Mouse (Mus musculus) urinary bladder, adult 2 months (tissue): ENCODE results near the gene Eci1. TPM values are rescaled to one million over a fixed set of nuclear protein-coding genes. Genes with fewer than 3 reads are reported as not detected.
"Not testable (repeated sequence)": the region's sequence is repeated elsewhere in the genome, so short reads cannot be mapped to it uniquely, and the experiment has no call there.

Experiments used
- DNase-seq: peaks from one replicate; pipeline ENCODE4 v3.0.0; 2022; ENCODE audit warnings: low spot score
- polyA plus RNA-seq: library from polyadenylated mRNA; depleted of rRNA; stranded (reverse); fragments of >200 nt; gene quantifications from 2 replicates; pipeline ENCODE4 v1.2.3, GENCODE M21; 2012; rRNA removed

Gene Eci1
- 116 and 139 TPM in 2 replicates for polyA plus RNA-seq

GRCm38 (mm10) chr17:24426471-24427169 lies at the start of gene Eci1:
Gene Eci1, plus strand, starts transcription at chr17:24426641.
- peak; percentile 93 for DNase-seq

- DNase-seq: no peak
Observed at GRCm38 (mm10) chr17:24378496-24378895, 47.9 kb upstream of the Eci1 start.

DNA sequence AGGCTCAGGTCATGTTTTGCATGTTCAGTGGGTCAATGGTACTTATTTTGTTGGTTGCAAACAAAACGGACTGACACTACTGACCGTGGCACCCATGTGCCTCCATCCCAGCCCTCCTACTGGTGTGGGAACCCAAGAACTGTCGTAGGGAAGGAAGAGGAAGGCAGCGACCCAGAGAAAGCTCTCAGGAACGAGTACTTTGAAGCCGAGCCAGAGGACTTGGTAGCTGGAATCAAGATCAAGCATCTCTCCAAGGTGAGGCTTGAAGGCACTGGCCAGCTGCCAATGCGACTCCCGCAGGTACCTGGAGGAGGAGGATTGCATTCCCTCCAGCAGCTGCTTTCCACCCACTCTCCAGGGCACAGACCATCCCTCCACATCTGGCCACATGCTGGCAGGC lies 42.7 kb upstream of the Eci1 start:
- no peak for DNase-seq

DNA sequence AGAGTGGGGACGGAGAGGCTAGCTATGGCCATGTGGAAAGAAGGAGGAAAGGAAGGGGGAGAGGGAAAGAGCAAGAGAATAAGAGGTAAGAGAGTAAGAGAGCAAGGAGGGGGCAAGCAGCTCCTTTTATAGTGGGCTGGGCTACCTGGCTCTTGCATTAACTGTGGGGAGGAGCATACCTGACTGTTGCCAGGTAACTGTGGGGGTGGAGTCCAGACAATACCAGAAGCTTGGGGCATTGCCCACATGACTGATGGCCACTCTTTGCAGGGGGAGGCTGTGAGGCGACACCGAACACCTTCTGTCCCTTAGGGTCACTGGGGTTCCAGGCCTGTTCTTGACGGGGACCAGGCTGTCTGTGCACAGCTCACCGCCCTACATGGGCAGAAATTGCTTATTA lies 37.7 kb upstream of the Eci1 start:
- no peak for DNase-seq

- no peak for DNase-seq
Observed at GRCm38 (mm10) chr17:24389865-24390264, 36.6 kb upstream of the Eci1 start.

DNA sequence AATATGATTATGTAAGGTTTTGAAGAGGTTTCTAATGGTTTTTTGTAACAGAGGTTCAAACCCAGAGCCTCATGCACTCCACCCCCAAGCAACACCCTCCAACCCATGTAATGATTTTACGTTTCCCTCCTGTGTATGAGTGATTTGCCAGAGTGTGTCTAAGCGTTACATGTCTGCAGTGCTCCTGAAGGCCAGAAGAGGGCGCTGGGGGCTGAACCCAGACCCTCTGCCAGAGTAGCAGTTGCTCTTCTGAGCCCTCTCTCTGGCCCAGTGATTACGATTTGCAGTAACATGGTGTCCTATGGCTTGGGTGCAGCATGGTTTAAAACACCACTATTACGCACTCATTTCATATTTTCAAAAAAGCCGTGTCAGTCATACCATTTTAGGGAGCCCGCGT lies 35.3 kb upstream of the Eci1 start:
- no peak for DNase-seq

DNA sequence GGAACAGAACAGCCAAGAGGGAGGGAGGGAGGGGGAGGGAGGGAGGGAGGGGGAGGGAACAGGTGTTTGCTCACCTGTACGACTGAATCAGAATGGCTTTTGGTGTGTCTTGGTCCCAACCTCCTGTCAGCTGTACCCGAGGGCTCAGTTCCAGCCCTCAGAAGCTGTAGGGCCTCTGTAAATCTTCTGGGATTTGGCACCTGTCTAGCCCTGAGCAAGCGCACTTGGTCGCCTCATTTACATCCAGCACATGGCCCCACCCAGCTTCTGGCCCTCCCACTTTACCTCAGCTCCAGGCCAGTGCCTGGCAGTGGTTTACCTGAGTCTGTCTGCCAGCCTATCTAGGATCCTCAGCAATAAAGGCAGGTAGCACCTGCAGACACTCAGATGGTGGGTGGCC lies 32.9 kb upstream of the Eci1 start:
- DNase-seq: no peak

- DNase-seq: no peak
Observed at GRCm38 (mm10) chr17:24394456-24394855, 32.0 kb upstream of the Eci1 start.

DNA sequence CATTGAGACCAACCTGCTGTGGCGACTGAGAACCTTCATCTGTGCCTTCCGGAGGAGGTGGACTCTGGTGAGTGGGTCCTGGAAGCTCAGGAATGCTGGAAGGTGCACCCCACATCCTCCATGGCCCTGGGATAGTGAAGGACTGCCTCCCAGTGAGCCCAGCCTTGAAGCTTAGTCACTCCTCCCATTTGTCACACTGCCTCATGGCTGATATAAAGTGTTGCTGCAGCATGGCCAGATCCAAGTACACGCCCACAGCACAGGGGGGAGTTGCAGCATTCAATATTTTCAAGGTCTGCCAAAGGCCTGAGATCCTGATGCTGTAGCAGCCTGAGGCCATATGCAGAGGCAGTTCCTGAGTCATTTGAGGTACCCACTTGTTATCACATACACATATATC lies 24.1 kb upstream of the Eci1 start:
- DNase-seq: no peak

- no peak for DNase-seq
Observed at GRCm38 (mm10) chr17:24407116-24407803, 19.2 kb upstream of the Eci1 start.

DNA sequence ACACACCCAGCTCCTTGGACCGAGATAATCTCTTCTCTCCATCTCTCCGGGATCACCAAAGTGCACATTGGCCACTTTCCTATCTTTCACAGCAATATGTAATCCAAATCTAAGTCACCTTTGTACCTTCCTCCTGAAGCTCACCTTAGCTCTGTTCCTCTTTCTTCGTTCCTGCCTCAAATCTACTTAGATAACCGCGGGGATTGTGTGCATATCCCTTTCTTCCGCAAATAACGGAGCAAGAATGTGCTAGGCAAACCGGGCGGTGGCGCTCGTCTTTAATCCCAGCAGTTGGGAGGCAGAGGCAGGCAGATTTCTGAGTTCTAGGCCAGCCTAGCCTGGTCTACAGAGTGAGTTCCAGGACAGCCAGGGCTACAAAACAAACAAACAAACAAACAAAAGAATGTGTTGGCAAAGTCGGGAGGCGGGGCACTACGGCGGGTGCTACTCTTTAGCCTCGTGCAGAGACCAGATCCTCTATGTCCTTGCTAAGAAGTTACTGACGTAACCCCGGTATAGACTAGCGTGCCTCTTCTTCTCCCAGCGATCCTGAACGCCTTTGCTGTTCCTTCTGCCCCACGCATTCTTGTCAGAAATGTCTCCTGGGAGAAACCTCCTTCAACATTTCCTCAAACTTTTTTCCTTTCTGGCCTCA lies 12.8 kb upstream of the Eci1 start:
- no peak for DNase-seq

DNA sequence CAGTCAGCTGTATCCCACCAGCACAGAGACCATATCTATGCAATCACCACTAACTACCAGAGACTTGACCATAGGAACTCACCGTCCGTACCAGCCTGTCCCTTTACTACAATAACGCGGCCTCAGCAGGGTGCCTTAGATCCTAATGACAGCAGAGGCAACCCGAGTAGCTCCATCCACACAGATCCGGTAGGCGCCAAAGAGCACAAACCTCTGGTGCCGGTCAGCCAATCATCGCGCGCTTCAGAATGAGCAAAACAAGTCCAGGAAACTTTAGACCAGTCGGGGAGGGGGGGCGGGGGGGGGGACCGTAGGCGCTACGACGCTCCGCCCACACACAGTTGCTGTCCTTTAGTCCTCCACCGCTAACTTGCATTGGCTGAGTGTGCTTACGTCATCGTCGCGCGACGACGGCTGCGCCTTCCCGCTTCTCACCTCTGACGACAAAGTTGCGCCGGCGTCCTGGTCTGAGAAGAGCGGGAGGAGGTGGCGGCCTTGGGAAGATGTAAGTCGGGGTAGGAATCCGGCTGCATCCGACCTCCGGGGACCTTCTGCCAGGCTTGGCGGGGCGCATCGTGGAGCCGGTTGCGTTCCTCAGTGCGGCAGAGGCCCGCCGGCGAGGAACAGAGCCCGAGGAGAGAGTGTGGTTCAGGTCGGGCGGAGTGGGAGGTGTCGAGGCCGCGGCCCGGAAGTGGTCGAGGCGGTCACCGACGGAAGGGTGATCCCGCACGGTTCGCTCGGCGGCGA lies 12.0 kb upstream of the Eci1 start, which contains the start of gene Rnps1:
TSS of gene Rnps1 (plus strand) at position 336 of the 747 bp plus-strand sequence.
- DNase-seq: peak; percentile 77

DNA sequence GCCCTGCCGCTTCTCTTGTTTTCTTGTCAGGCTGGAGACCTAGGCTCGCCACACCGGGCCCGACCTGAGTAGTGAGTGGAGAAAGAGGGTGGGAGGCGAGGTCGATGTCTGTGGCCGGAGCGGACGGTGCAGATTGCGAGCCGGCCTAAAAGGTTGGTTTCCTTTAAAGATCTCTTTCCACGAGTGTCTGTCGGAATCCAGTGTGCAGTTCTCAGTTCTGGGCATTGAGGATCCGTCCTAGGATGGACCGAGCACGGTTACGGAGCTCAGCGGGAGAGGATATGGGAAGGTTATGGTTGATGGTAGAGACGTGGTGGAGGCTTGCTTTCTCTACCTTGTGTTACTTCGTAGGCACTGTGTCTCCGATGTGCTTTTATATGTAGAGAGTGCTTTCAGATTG lies 11.4 kb upstream of the Eci1 start:
- no peak for DNase-seq

GRCm38 (mm10) chr17:24416051-24416652 lies 10.3 kb upstream of the Eci1 start:
- DNase-seq: no peak

GRCm38 (mm10) chr17:24423114-24423513 lies 3.3 kb upstream of the Eci1 start:
- no peak for DNase-seq

DNA sequence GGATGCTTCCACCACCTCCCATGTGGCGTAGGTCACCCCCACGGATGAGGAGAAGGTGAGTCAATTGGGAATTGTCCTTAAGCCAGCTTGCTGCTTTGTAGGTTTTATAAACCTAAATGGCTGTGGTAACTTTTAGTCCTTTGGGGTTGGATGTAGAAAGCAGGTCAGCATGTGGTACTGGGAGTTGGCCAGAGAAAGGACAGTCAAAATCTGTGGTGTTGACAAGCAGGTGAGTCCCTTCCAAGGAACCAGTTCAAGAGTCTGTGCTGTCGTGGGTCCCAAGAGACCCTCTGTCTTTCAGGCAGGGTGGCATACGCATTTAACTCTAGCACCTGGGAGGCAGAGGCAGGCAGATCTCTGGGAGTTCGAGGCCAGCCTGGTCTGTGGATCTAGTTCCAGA lies 2.0 kb upstream of the Eci1 start:
- no peak for DNase-seq

GRCm38 (mm10) chr17:24425326-24425725 lies 1.1 kb upstream of the Eci1 start:
- DNase-seq: not testable (repeated sequence)

GRCm38 (mm10) chr17:24425905-24426304 lies 536 bp upstream of the Eci1 start:
- no peak for DNase-seq

DNA sequence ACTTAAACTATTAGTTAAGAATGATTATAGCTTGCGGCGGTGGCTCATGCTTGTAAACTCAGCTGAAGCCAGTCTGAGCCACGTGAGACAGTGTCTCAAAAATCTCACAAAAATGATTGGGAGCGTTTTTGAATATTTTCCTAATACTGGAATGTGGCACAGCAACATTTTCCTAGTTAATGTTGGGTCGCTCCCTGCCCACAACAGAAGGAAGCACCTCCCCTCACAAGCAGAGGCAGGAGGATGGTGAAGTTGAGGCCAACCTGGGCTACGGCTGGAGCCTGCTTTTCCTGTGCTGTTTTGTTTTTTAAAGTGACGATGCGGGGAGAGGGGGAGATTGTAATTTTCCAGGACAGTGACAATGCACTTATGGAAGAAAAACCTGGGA lies 723 bp downstream of the Eci1 start:
- no peak for DNase-seq

DNA sequence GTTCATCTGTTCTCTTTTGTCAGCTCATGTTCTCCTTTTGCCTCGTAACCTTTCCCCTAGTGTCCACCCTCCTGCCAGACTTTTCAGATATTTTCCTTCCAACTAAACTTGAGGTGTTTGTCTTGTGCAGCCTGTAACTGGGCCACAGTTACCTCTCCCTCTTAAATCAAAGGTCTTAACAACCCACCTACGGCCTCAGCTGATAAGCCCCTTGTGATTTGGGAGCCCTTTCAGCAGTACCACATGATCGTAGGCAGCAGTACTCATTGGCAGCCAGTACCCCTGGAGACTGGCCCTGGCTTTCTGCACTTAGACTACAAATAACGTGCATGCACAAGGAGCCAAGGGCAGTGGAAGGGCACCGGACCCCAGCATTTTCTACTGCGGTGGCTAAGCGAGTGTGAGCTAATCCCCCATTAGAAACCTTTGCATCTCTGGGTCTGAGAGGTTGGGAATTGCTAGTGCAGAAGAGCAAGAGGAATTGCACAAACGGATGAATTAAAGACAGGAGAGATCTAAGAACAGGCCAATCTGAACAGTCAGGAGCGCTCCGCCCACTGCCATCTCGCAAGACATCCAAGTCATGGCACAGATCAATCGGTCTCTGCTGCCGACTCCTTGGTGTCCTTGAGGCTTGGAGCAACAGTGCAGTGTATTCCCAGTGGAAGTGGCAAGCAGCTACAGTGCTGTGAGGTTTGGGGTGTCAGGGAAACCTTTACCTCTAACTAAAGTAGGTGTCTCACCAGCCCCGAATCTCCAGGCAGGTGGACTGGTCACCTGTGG lies 3.0 kb downstream of the Eci1 start:
- no peak for DNase-seq

DNA sequence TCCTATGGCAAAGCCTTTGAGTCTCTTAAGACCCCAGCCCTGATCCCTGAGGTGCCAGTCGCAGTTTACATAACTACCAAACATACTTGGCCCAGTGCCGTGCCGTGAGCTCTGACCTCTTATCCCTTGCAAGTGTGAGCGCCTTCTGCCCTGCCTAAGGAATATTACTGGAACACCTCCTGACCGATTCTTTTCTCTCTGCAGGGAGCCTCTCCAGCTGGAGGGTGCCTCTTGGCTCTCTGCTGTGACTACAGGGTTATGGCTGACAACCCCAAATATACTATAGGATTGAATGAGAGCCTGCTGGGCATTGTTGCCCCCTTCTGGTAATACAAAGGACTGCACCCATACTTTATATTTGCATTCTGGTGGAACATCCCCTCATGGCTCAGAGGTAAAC lies 10.6 kb downstream of the Eci1 start:
- DNase-seq: no peak
